Mouse (Mus musculus) intestine, embryonic 15.5 days (tissue): Measurements from ENCODE around the gene Areg. TPM values are rescaled to one million over a fixed set of nuclear protein-coding genes. Genes with fewer than 3 reads are reported as not detected.

Experiments used
- ATAC-seq: fragments of 200-750 bp; cut with Nextera tagmentation; 2 replicates; pipeline ENCODE4 v1.8.0; 2017; ENCODE audit warnings: moderate TSS enrichment, moderate library complexity
- H3K27ac ChIP-seq: fragments of 300-500 bp; sonication (generic); 2 replicates; pipeline ENCODE4 v1.5.1; 2015; ENCODE audit warnings: mild to moderate bottlenecking, inconsistent platforms
- H3K27me3 ChIP-seq: fragments of 300-500 bp; sonication (generic); replicated peaks from 2 replicates; pipeline ENCODE4 v1.6.1; 2015; ENCODE audit warnings: inconsistent platforms
- H3K36me3 ChIP-seq: fragments of 300-500 bp; sonication (generic); 2 replicates; pipeline ENCODE4 v1.6.1; 2015; ENCODE audit warnings: inconsistent platforms
- H3K4me1 ChIP-seq: fragments of 300-500 bp; sonication (generic); replicated peaks from 2 replicates; pipeline ENCODE4 v1.6.1; 2015; ENCODE audit warnings: inconsistent platforms
- H3K4me2 ChIP-seq: fragments of 300-500 bp; sonication (generic); replicated peaks from 2 replicates; pipeline ENCODE4 v1.6.1; 2015; ENCODE audit warnings: mild to moderate bottlenecking, inconsistent platforms
- H3K4me3 ChIP-seq: fragments of 300-500 bp; sonication (generic); replicated peaks from 2 replicates; pipeline ENCODE4 v1.5.1; 2015; ENCODE audit warnings: inconsistent platforms
- H3K9ac ChIP-seq: fragments of 300-500 bp; sonication (generic); 2 replicates; pipeline ENCODE4 v1.6.1; 2015; ENCODE audit warnings: inconsistent platforms
- H3K9me3 ChIP-seq: fragments of 300-500 bp; sonication (generic); 2 replicates; pipeline ENCODE4 v1.6.1; 2016; ENCODE audit warnings: inconsistent platforms
- WGBS: fragments of 180-500 bp; shearing (Covaris S2); methylation state at CpG from one replicate; pipeline ENCODE4 v1.1.7; 2015; 5-methylcytosine and 5-hydroxymethylcytosine counted together
- polyA plus RNA-seq: library from polyadenylated mRNA; unstranded; fragments of >200 nt; fragmentation: Nextera tagmentation; extraction: Ambion mirVana; gene quantifications from 2 replicates; pipeline ENCODE4 v1.2.1, GENCODE M21; 2015

Gene Areg
- 5.4 and 5.9 TPM in 2 replicates for polyA plus RNA-seq

DNA sequence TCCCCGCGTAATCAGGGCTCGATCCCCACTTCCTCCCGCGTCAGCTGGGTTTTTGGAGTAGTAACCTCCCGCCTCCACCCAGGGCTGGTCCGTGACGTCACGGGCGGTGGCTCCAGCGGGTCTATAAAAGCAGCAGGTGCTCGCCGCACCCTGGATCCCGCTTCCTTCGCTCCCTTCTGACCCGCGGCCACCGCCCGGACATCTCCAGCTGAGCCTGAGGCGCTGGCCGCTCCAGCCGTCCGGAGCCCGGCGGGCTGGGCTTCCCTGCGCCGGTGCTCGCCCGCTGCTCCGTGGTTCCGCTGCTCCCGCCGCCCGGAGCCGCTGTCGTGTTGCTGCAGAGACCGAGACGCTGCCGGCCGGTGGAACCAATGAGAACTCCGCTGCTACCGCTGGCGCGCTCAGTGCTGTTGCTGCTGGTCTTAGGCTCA is at the start of gene Areg:
Gene Areg (plus strand): TSS at position 154 of the 428 bp plus-strand sequence.
- H3K9me3 ChIP-seq: no peaks in the 10 kb centered on the region
- H3K4me2 ChIP-seq: peak within 1 kb of the TSS; percentile 96
- peak; percentile 88 for ATAC-seq
- H3K4me3 ChIP-seq: peak within 1 kb of the TSS; percentile 57
- H3K36me3 ChIP-seq: no peaks in the 10 kb centered on the region
- peaks cover 10% of the 10 kb centered on the region; the same call in 1 of the 2 replicates for H3K27me3 ChIP-seq
- H3K9ac ChIP-seq: peak within 1 kb of the TSS; percentile 45
- peaks cover 4% of the 10 kb centered on the region; the same call in 1 of the 2 replicates for H3K4me1 ChIP-seq
- under 1% methylated on average over 44 of the region's 44 CpGs for WGBS
- no peak within 1 kb of the TSS for H3K27ac ChIP-seq

DNA sequence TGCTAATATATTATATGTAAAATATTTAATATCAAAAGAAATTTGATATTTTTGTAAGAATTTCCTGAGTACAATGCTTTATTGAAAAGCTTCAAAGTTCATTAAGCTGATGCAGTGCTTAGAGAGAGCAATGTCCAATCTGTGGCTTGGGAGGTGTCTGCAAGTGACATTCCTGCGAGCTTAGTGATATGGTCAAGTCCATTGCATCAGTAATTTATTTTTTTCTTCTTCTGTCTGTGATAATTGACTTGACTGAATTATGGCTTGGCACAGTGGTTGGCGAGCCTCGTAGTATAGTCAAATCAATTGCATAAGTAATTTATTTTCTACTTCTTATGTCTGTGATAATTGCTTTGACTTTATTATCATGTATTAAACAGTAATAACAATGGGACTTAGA is 49.1 kb upstream of the Areg start:
- Histone ChIP-seq H3K4me1 (no peaks in the 10 kb centered on the region), H3K36me3 (no peaks in the 10 kb centered on the region), H3K9me3 (no peaks in the 10 kb centered on the region), H3K4me3 (no peak overlapping the region), H3K27ac (no peak overlapping the region), H3K9ac (no peak overlapping the region), H3K4me2 (no peak overlapping the region), H3K27me3 (no peaks in the 10 kb centered on the region)
- peak; percentile 36; the same call in 1 of the 2 replicates for ATAC-seq
- WGBS: 76% methylated on average over 3 of the region's 3 CpGs

DNA sequence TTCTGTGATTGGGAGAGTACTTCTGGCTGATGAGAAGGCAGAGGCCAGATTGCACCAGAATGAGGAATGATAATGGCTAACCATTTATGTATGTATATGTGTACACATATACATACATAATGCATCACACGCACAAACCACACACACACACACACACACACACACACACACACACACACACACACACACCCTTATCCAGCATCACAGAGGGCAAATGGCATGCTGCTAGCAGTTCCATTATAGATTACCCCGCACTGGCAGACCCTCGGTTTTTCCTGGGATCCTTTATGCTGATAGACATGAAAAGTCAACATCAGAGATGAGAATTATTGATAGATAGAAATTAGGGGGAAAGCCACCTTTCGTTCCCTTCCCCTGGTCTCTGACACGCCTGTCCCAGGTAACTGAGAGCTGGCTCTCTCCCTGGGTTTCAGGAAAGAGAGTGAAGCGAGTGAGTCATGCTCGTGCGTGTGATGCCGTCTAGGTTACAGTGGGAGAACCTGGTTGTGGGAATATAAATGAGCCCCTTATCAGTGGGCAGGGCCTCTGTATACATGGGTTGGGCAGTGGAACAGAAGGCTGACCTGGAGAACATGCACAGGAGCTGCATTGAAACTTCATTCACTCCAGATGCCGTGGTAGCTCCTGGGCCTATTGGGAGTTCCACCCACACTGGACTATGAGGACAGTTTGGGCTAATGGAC is 41.3 kb upstream of the Areg start:
- 72% methylated on average over 10 of the region's 10 CpGs for WGBS
- no peak overlapping the region for H3K4me2 ChIP-seq
- H3K36me3 ChIP-seq: no peaks in the 10 kb centered on the region

DNA sequence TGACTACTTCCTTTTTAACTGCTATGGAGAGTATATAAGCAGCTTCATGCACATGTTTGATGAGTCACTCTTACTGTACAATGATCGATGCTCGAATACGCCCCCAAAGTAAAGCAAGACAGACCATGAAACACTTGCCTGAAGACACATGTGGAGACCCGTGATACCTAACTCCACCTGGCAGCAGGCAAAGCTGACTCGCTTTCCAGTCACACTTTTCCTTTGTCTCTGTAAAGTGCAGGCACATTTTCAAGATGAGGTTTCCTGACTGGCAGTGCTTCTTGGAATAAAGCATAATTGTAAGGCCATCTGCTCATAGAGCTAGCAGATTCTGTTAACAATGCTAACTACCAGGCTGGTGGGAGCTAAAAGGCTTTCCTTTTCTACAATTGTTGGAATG is 37.7 kb upstream of the Areg start:
- no peak overlapping the region for H3K4me3 ChIP-seq
- no peak for ATAC-seq
- WGBS: 94% methylated on average over 5 of the region's 5 CpGs
- H3K36me3 ChIP-seq: no peaks in the 10 kb centered on the region
- no peaks in the 10 kb centered on the region for H3K4me1 ChIP-seq
- no peak overlapping the region for H3K4me2 ChIP-seq
- H3K27me3 ChIP-seq: no peaks in the 10 kb centered on the region
- H3K9ac ChIP-seq: no peak overlapping the region
- no peak overlapping the region for H3K27ac ChIP-seq
- no peaks in the 10 kb centered on the region for H3K9me3 ChIP-seq

More for the DNA sequence above, 41.3 kb upstream of the Areg start:
- Histone ChIP-seq H3K4me1 (no peaks in the 10 kb centered on the region), H3K9ac (no peak overlapping the region), H3K9me3 (no peaks in the 10 kb centered on the region), H3K27ac (0 out of 2 replicates have a peak overlapping the region, but pooled peaks have one; percentile 32), H3K4me3 (no peak overlapping the region), H3K27me3 (no peaks in the 10 kb centered on the region)
- ATAC-seq: peak; percentile 97

DNA sequence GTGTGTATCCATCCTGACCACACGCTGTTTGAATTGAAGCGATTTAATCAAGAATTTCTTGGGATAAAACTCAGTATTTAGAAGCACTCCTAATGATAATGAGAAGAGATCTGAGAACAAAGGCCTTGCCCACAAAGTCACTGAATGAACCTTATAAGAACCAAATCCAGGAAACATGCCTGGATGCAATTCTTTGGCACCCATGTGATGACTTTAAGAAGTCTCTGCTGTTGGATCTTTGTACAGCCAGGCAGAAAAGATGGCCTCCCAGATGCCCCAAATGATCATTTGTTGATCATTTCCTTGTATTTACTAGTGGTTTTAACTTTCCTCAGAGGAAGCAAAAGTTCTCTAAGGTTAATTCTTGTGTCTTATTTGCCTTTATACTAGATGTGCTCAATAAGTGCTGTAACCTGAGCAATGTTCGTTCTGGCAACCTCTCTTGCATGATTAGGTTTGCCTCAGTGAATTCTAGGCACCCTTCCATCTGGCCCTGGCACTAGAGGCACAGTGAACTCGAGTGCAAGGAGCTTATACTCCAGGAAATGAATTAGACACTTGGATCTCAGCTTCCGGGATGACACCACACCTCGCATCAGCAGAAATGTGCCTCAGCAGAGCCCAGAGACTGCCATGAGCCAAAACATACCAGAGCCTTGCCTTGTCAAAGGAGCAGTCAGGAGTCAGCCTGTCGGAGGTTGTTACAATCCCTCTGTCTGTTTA is 35.3 kb upstream of the Areg start:
- 83% methylated on average over 7 of the region's 7 CpGs for WGBS

DNA sequence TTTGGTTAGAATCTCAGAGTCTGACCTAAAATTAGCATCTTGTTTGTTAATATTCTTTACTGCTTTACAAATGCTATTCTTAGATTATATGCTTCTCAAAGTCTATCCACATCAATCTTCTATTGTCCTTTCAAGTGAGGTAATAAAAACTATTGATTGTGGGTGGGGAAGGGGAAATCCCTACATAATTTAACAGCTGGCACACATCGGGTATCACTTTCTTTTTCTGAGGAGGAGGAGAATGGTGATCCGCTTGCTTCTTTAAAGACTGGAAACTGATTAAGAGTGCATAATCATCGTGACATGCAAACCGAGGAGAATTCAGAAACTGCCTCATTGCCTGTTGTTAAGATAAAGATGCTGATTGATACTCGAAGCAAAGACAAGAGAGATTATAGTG is 33.2 kb upstream of the Areg start:
- no peak for ATAC-seq
- H3K9ac ChIP-seq: no peak overlapping the region

More for the DNA sequence above, 35.3 kb upstream of the Areg start:
- no peak for ATAC-seq
- Histone ChIP-seq H3K9me3 (no peaks in the 10 kb centered on the region), H3K36me3 (no peaks in the 10 kb centered on the region), H3K27me3 (no peaks in the 10 kb centered on the region), H3K9ac (no peak overlapping the region), H3K4me1 (no peaks in the 10 kb centered on the region), H3K27ac (no peak overlapping the region), H3K4me2 (no peak overlapping the region), H3K4me3 (no peak overlapping the region)

DNA sequence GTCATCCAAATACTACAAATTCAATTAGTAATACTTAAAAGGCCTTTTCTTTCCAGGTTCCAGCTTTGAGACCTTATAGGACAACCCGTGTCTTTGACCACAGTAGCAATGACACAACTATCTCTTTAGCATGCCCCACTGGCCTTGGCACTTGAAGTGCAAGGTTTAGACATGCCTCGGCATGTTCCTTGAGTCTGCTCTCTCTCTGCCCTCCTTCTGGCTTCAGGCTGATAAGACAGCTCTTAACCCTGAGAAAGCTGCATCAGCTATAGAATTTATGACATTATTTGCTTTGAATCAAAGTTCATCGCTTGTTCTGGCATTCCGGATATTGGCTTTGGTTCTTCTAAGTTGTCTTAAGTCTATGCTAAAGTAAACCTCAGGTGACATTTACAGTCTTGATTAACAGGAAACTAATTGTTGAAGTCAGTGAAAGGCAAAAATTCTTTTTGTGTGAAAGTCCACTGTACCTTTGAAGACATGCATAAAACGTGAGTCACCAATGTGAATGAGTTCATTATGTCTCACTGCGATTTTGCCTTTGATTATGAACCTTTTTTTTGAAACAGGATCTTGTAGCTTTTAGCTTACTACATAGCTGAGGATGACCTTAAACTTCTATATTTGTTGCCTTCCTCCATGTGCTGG is 29.3 kb upstream of the Areg start:
- no peak overlapping the region for H3K27ac ChIP-seq
- no peak overlapping the region for H3K4me3 ChIP-seq
- no peaks in the 10 kb centered on the region for H3K36me3 ChIP-seq
- WGBS: 60% methylated on average over 6 of the region's 6 CpGs
- no peaks in the 10 kb centered on the region for H3K27me3 ChIP-seq
- no peak overlapping the region for H3K4me2 ChIP-seq
- no peaks in the 10 kb centered on the region for H3K4me1 ChIP-seq
- no peaks in the 10 kb centered on the region for H3K9me3 ChIP-seq
- peak; percentile 95 for ATAC-seq
- no peak overlapping the region for H3K9ac ChIP-seq

More for the DNA sequence above, 33.2 kb upstream of the Areg start:
- Histone ChIP-seq H3K4me2 (no peak overlapping the region), H3K27me3 (no peaks in the 10 kb centered on the region), H3K36me3 (no peaks in the 10 kb centered on the region), H3K9me3 (no peaks in the 10 kb centered on the region), H3K4me3 (no peak overlapping the region), H3K27ac (no peak overlapping the region), H3K4me1 (no peaks in the 10 kb centered on the region)
- WGBS: 71% methylated on average over 5 of the region's 5 CpGs

DNA sequence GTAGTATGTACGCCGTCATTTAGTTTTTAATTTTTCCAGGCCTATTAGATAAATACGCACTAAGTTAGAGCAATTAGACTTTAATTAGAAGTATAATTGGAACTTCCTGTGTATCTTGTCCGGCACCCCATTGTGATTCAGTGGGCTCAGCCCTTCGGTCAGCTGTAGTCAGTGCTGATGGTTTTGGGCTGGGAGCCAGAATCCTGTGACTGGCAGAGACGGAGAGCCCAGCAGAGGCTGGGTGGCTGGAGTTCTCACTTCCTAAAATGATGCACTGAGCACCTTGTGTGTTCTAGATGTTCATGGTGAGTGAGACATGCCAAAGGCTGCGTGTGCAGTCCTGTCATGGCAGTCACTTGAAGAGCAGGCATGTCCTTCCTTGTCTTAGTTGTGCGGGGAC is 28.4 kb upstream of the Areg start:
- Histone ChIP-seq H3K9me3 (no peaks in the 10 kb centered on the region), H3K27ac (no peak overlapping the region), H3K4me1 (no peaks in the 10 kb centered on the region), H3K9ac (no peak overlapping the region), H3K36me3 (no peaks in the 10 kb centered on the region), H3K4me2 (no peak overlapping the region), H3K27me3 (no peaks in the 10 kb centered on the region), H3K4me3 (no peak overlapping the region)
- ATAC-seq: no peak
- WGBS: 80% methylated on average over 8 of the region's 8 CpGs

DNA sequence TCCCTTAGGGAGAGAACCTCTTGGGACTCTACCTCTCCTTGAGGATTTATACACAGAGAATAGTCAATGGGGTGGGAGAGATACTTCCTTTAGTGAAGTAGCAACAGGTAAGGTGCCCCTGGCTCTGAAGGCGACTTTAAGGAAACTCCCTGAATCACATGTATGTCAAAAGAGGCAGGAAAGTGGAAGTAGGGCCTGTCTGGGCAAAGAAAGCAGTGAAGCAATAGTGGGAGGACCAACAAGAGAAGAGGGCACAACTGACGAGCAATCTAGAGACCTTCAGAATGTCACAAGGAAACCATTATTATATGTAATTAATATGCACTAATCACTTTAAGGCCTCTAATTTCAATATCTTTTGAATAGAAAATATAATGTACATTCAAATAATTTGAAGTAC is 25.4 kb upstream of the Areg start:
- no peak for ATAC-seq
- Histone ChIP-seq H3K9ac (no peak overlapping the region), H3K9me3 (no peaks in the 10 kb centered on the region), H3K4me1 (no peaks in the 10 kb centered on the region), H3K4me3 (no peak overlapping the region), H3K27me3 (no peaks in the 10 kb centered on the region), H3K36me3 (no peaks in the 10 kb centered on the region), H3K27ac (no peak overlapping the region), H3K4me2 (no peak overlapping the region)
- 89% methylated on average over 2 of the region's 2 CpGs for WGBS

DNA sequence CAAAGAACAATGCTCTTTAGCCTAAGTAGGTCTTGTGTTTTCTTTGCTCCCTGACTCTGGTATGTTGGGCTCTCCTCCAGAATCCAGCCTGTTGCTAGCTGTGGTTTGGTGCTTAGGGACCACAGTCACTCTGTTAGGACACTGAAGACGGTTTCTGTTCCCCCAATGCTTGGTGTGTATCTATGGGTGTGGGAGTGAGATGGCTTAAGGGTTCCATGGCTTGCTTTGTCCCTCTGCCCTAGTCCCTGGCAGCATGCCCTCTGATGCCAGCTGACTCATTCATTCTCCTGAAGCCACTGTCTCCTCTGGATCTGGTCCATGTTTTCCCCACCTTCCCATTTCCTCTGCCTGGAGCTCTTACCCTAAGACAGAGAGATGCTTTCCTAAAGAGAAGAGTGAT is 24.8 kb upstream of the Areg start:
- H3K27ac ChIP-seq: no peak overlapping the region
- no peaks in the 10 kb centered on the region for H3K36me3 ChIP-seq
- H3K9me3 ChIP-seq: no peaks in the 10 kb centered on the region
- H3K27me3 ChIP-seq: no peaks in the 10 kb centered on the region
- no peak overlapping the region for H3K9ac ChIP-seq
- no peak for ATAC-seq
- no peak overlapping the region for H3K4me3 ChIP-seq
- no peaks in the 10 kb centered on the region for H3K4me1 ChIP-seq
- 80% methylated on average over 1 of the region's 1 CpGs for WGBS
- H3K4me2 ChIP-seq: no peak overlapping the region

DNA sequence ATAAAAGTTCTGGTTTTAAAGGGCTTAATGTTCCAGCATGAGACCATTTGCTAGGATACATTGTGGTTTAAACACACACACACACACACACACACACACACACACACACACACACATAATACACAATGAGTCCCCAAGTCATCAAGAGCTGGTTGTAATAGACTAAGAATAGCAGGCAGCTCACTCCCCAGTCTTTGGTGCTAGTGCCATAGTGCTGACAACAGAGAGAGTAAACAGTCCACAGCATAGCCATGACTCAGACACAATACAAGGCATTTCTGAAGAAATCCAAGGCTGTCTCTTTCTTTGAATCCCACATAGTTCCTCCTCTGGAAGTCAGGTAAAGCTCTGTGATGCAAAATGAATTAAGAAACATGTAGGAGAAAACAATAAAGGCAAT is 20.8 kb upstream of the Areg start:
- H3K9me3 ChIP-seq: no peaks in the 10 kb centered on the region
- no peak overlapping the region for H3K4me2 ChIP-seq
- no peak overlapping the region for H3K4me3 ChIP-seq
- no peaks in the 10 kb centered on the region for H3K4me1 ChIP-seq
- H3K36me3 ChIP-seq: no peaks in the 10 kb centered on the region
- no peak for ATAC-seq
- no peak overlapping the region for H3K27ac ChIP-seq
- H3K9ac ChIP-seq: no peak overlapping the region
- no peaks in the 10 kb centered on the region for H3K27me3 ChIP-seq

DNA sequence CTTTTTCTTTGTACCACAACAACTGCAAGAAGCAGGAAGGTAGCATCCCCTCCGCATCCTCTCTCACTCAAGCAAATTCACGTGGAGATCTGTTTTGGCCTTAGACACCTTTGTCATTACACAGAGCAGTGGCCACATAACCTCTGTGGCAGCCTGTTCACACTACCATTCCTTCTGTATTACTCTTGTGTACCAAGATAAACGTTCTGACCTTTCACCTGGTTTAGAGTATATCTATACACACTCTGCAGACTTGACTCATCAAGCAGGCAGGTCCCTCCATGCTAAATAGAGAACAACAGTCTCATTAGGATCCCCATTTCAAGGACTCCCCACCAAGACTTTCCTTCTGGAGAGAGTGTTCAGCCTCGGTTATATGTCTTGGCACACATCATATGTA is 16.0 kb upstream of the Areg start:
- 69% methylated on average over 4 of the region's 4 CpGs for WGBS

More for the DNA sequence above, 16.0 kb upstream of the Areg start:
- Histone ChIP-seq H3K4me2 (no peak overlapping the region), H3K27ac (no peak overlapping the region), H3K36me3 (no peaks in the 10 kb centered on the region), H3K9me3 (no peaks in the 10 kb centered on the region), H3K4me3 (no peak overlapping the region), H3K4me1 (no peaks in the 10 kb centered on the region), H3K27me3 (no peaks in the 10 kb centered on the region), H3K9ac (no peak overlapping the region)
- no peak for ATAC-seq
